Mouse (Mus musculus) G1E (cell line): ENCODE measurements around the gene Lrrc30.

Source experiments
- CTCF ChIP-seq: IDR thresholded peaks from 2 replicates; pipeline ENCODE4 v1.5.1; 2012; ENCODE audit warnings: low read depth, low read length, inconsistent platforms, mixed read lengths
- TAL1 ChIP-seq: conservative IDR thresholded peaks from 2 replicates; pipeline ENCODE4 v1.6.1; 2012; ENCODE audit warnings: low read depth, low read length, inconsistent platforms, mixed read lengths

DNA sequence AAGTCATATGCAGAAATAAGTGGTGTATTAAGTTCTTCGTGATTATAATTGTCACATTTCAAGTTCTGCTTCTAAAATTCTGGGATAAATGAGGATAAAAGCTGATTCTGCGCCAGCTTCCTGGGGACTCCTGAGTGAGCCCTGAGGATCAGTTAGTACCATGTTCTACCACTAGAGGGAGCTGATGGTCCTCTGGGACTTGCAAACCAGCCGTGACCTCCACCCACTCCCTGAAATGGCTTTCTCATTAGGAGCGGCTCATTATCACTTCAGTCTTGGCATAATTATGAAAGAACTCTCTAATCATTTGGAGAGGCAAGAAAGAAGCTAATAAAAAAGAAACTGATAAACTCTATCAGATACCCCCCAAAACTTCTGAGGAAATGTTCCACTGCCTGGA lies 19.0 kb upstream of the Lrrc30 start:
- TF ChIP-seq CTCF, result no peak
- TF ChIP-seq TAL1, result no peak
